Mouse (Mus musculus) testis, adult 2 months (tissue): ENCODE results near the gene Lbx2.

Experiments used
- CTCF ChIP-seq: fragments of 200-500 bp; IDR thresholded peaks from 2 replicates; pipeline ENCODE4 v1.5.1; 2012; ENCODE audit warnings: low read depth, mild to moderate bottlenecking, inconsistent platforms, low read length, moderate library complexity; ENCODE audit not compliant: control insufficient read depth, insufficient read depth, insufficient replicate concordance
- POLR2A ChIP-seq: fragments of 200-500 bp; IDR thresholded peaks from 2 replicates; pipeline ENCODE4 v1.6.1; 2012; ENCODE audit warnings: low read depth, mild to moderate bottlenecking, inconsistent platforms, low read length, moderate library complexity; ENCODE audit not compliant: control insufficient read depth

- peak; percentile 30; the same call in 1 of the 2 replicates for TF ChIP-seq POLR2A
- TF ChIP-seq CTCF: no peak
Observed at GRCm38 (mm10) chr6:83118369-83118768, 32.2 kb downstream of the Lbx2 start.
